Mouse (Mus musculus) left cerebral cortex, adult 2 months (tissue): ENCODE results near the gene Nfib. TPM values are rescaled to one million over a fixed set of nuclear protein-coding genes. Genes with fewer than 3 reads are reported as not detected.
"Not testable (repeated sequence)": the region's sequence is repeated elsewhere in the genome, so short reads cannot be mapped to it uniquely, and the experiment has no call there.

Source experiments
- DNase-seq, 2 experiments: peaks; one replicate each; pipeline ENCODE4 v3.0.0; 2021 to 2022; ENCODE audit warnings: low spot score in 2 of 2, mixed read lengths in 1 of 2; ENCODE audit errors: extremely low spot score in 1 of 2
- H3K27ac ChIP-seq: fragments of 200-600 bp; 2 replicates; pipeline ENCODE4 v1.8.1; 2022
- H3K4me3 ChIP-seq: fragments of 200-600 bp; 2 replicates; pipeline ENCODE4 v1.8.1; 2022
- CTCF ChIP-seq: fragments of 200-600 bp; IDR thresholded peaks from 2 replicates; pipeline ENCODE4 v1.8.1; 2022; ENCODE audit warnings: antibody characterized with exemption, mild to moderate bottlenecking, moderate library complexity
- intact Hi-C: fragments of 180-260 bp; cut with DNase I; formaldehyde crosslinking; loops from one replicate; pipeline ENCODE4 v1.15.1; 2025
- total RNA-seq, 2 experiments: library from RNA; stranded (reverse); gene quantifications; 2 replicates each; pipeline ENCODE4 v1.2.3; 2021

Gene Nfib
- total RNA-seq, 2 experiments from 2014 or later = 83.8 to 90.1 TPM

- TF ChIP-seq CTCF = no peak
- H3K27ac ChIP-seq = no peak overlapping the region
- DNase-seq = no peak
- intact Hi-C loops = no loop called here
- H3K4me3 ChIP-seq = no peak overlapping the region
Measured at GRCm38 (mm10) chr4:82266066-82266619, 439.4 kb downstream of the Nfib start.

- intact Hi-C loops, H3K27ac ChIP-seq, DNase-seq, H3K4me3 ChIP-seq: not testable (repeated sequence)
Measured at GRCm38 (mm10) chr4:82258545-82258944, 447.0 kb downstream of the Nfib start.

GRCm38 (mm10) chr4:82252054-82252453 lies 453.5 kb downstream of the Nfib start:
- no peak overlapping the region for H3K27ac ChIP-seq
- DNase-seq = no peak
- no peak overlapping the region for H3K4me3 ChIP-seq
- TF ChIP-seq CTCF = no peak
- intact Hi-C loops = no loop called here

GRCm38 (mm10) chr4:82250355-82250659 lies 455.2 kb downstream of the Nfib start:
- no peak for DNase-seq
- no peak overlapping the region for H3K4me3 ChIP-seq
- TF ChIP-seq CTCF = no peak
- no peak overlapping the region for H3K27ac ChIP-seq
- intact Hi-C loops = no loop called here

GRCm38 (mm10) chr4:82249518-82250354 lies 455.8 kb downstream of the Nfib start:
- no peak overlapping the region for H3K4me3 ChIP-seq
- intact Hi-C loops = no loop called here

GRCm38 (mm10) chr4:82248961-82249360 lies 456.6 kb downstream of the Nfib start:
- DNase-seq = no peak
- H3K27ac ChIP-seq = no peak overlapping the region
- H3K4me3 ChIP-seq = no peak overlapping the region
- TF ChIP-seq CTCF = no peak
- intact Hi-C loops = no loop called here

More at GRCm38 (mm10) chr4:82249518-82250354, 455.8 kb downstream of the Nfib start:
- no peak for DNase-seq
- no peak for TF ChIP-seq CTCF
- H3K27ac ChIP-seq = no peak overlapping the region

- TF ChIP-seq CTCF = no peak
- no peak overlapping the region for H3K4me3 ChIP-seq
- no peak overlapping the region for H3K27ac ChIP-seq
- intact Hi-C loops = no loop called here
- no peak for DNase-seq
Measured at GRCm38 (mm10) chr4:82248031-82248430, 457.5 kb downstream of the Nfib start.

- Histone ChIP-seq H3K27ac (no peak overlapping the region), H3K4me3 (no peak overlapping the region)
- intact Hi-C loops = no loop called here
- no peak for DNase-seq
- no peak for TF ChIP-seq CTCF
Measured at GRCm38 (mm10) chr4:82246290-82246689, 459.3 kb downstream of the Nfib start.

Other genes starting within 250 kb of the Nfib start
- gene Zdhhc21, start 154.2 kb upstream of the Nfib start, total RNA-seq = 10 to 100 TPM; 63.4 to 64.4 TPM
- gene Cer1, start 179.4 kb upstream of the Nfib start, total RNA-seq = under 1 TPM; 0.19 to 0.52 TPM